Mouse (Mus musculus) myocyte (in vitro differentiated cells): ENCODE data around the gene Myo15b. TPM values are rescaled to one million over a fixed set of nuclear protein-coding genes. Genes with fewer than 3 reads are reported as not detected.

ENCODE experiments used
- H3K27me3 ChIP-seq: one replicate; pipeline ENCODE4 v1.6.1; 2011; ENCODE audit not compliant: control insufficient read depth, insufficient read depth, insufficient read length
- H3K36me3 ChIP-seq: one replicate; pipeline ENCODE4 v1.6.1; 2011; ENCODE audit not compliant: control insufficient read depth, insufficient read depth
- H3K4me2 ChIP-seq: one replicate; pipeline ENCODE4 v1.6.1; 2011; ENCODE audit warnings: low read depth, control low read depth
- H3K4me3 ChIP-seq: one replicate; pipeline ENCODE4 v1.5.1; 2011; ENCODE audit warnings: mild to moderate bottlenecking, control low read depth, moderate library complexity
- H3K79me2 ChIP-seq: one replicate; pipeline ENCODE4 v1.6.1; 2011; ENCODE audit not compliant: control insufficient read depth, insufficient read depth
- H3ac ChIP-seq: one replicate; pipeline ENCODE4 v1.6.1; 2011; ENCODE audit not compliant: control insufficient read depth, insufficient read length
- CEBPB ChIP-seq: IDR thresholded peaks from 2 replicates; pipeline ENCODE4 v1.6.1; 2011; ENCODE audit warnings: mild to moderate bottlenecking, moderate library complexity; ENCODE audit not compliant: poor library complexity, insufficient read depth, severe bottlenecking
- E2F4 ChIP-seq: IDR thresholded peaks from one replicate; pipeline ENCODE4 v1.6.1; 2011; ENCODE audit warnings: mild to moderate bottlenecking, control low read depth, moderate library complexity; ENCODE audit not compliant: insufficient read depth
- MAX ChIP-seq: IDR thresholded peaks from one replicate; pipeline ENCODE4 v1.6.1; 2011; ENCODE audit warnings: low read depth, mild to moderate bottlenecking, control low read depth
- MYOD1 ChIP-seq, 3 experiments: IDR thresholded peaks; one replicate each; pipeline ENCODE4 v1.6.1; 2011; ENCODE audit warnings: control low read depth in 2 of 3, low read depth in 2 of 3, mild to moderate bottlenecking in 2 of 3, moderate library complexity in 1 of 3; ENCODE audit not compliant: insufficient read length in 2 of 3, control insufficient read depth in 1 of 3
- MYOG ChIP-seq, 3 experiments: IDR thresholded peaks; one replicate each; pipeline ENCODE4 v1.6.1; 2011; ENCODE audit warnings: control low read depth in 2 of 3, low read depth in 2 of 3, mild to moderate bottlenecking in 2 of 3; ENCODE audit not compliant: insufficient read length in 2 of 3, control insufficient read depth in 1 of 3, insufficient read depth in 1 of 3
- POLR2A ChIP-seq: IDR thresholded peaks from one replicate; pipeline ENCODE4 v1.6.1; 2011; ENCODE audit warnings: low read depth, mild to moderate bottlenecking, control low read depth, moderate library complexity; ENCODE audit not compliant: insufficient read length
- POLR2AphosphoS2 ChIP-seq: IDR thresholded peaks from one replicate; pipeline ENCODE4 v1.6.1; 2011; ENCODE audit warnings: low read depth, control low read depth; ENCODE audit not compliant: insufficient read length
- REST ChIP-seq: IDR thresholded peaks from one replicate; pipeline ENCODE4 v1.6.1; 2011; ENCODE audit warnings: mild to moderate bottlenecking, control low read depth, moderate library complexity; ENCODE audit not compliant: insufficient read depth, insufficient read length
- SRF ChIP-seq: IDR thresholded peaks from one replicate; pipeline ENCODE4 v1.6.1; 2011; ENCODE audit warnings: low read depth; ENCODE audit not compliant: control insufficient read depth, insufficient read length
- TCF12 ChIP-seq: IDR thresholded peaks from one replicate; pipeline ENCODE4 v1.6.1; 2011; ENCODE audit warnings: mild to moderate bottlenecking, control low read depth; ENCODE audit not compliant: poor library complexity, insufficient read depth, severe bottlenecking
- TCF3 ChIP-seq: IDR thresholded peaks from one replicate; pipeline ENCODE4 v1.6.1; 2011; ENCODE audit warnings: low read depth, control low read depth; ENCODE audit not compliant: insufficient read length
- USF1 ChIP-seq: IDR thresholded peaks from one replicate; pipeline ENCODE4 v1.6.1; 2011; ENCODE audit warnings: low read depth, mild to moderate bottlenecking, control low read depth, moderate library complexity
- polyA plus RNA-seq: library from polyadenylated mRNA; unstranded; fragments of >200 nt; fragmentation: generic; extraction: Trizol; gene quantifications from one replicate; pipeline ENCODE4 v1.2.1, GENCODE M21; 2012; ENCODE audit warnings: missing spikeins

The Myo15b gene
- polyA plus RNA-seq, 1 experiment = 0.23 TPM

GRCm38 (mm10) chr11:115939690-115940329, 81.6 kb downstream of the Myo15b start:
- H3K4me2 ChIP-seq = no peak overlapping the region
- no peaks in the 10 kb centered on the region for H3K27me3 ChIP-seq
- no peak overlapping the region for H3K4me3 ChIP-seq
- no peak overlapping the region for H3ac ChIP-seq
- TF ChIP-seq POLR2AphosphoS2 = no peak
- TF ChIP-seq MYOD1 (IDR thresholded peaks at IDR 0.05; ENCODE audit: control insufficient read depth in 1 of 3, insufficient read length in 2 of 3, low read depth in 2 of 3) = no peak
- TF ChIP-seq TCF3 = no peak
- no peak for TF ChIP-seq MAX
- TF ChIP-seq SRF = no peak
- no peak for TF ChIP-seq E2F4
- TF ChIP-seq POLR2A = no peak
- no peak for TF ChIP-seq REST
- TF ChIP-seq USF1 = no peak
- no peak for TF ChIP-seq CEBPB
- no peak for TF ChIP-seq MYOG (IDR thresholded peaks at IDR 0.05; ENCODE audit: control insufficient read depth in 1 of 3, insufficient read depth in 1 of 3, insufficient read length in 2 of 3, low read depth in 2 of 3)
- no peak for TF ChIP-seq TCF12
- peaks cover 24% of the 10 kb centered on the region for H3K79me2 ChIP-seq
- peaks cover 36% of the 10 kb centered on the region for H3K36me3 ChIP-seq

DNA sequence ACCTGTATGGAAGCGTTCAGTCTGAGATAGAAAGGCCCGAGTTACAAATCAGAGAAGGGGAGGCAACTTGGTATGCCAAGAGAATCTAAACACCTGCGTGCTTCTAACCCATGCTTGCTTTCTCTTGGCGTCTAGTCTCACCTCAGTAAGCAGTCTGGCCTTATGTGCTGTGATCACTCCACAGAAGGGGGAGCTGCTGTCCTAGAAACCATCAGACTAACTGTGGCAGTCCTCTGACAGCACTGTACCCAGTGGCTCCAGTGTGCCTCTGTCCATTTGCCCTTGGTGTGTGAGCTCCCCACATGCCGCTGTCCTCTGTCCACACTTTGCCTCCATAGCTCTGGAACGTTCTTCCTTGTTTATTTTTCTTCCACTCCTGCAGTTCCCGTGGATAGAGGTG, 83.8 kb downstream of the Myo15b start:
- peaks cover 28% of the 10 kb centered on the region for H3K36me3 ChIP-seq
- no peak overlapping the region for H3K4me2 ChIP-seq
- peaks cover 3% of the 10 kb centered on the region for H3K79me2 ChIP-seq
- H3K27me3 ChIP-seq = no peaks in the 10 kb centered on the region
- H3ac ChIP-seq = no peak overlapping the region
- TF ChIP-seq MAX (no peak), E2F4 (no peak), TCF12 (no peak), POLR2A (no peak), USF1 (no peak), MYOG (IDR thresholded peaks at IDR 0.05; ENCODE audit: control insufficient read depth in 1 of 3, insufficient read depth in 1 of 3, insufficient read length in 2 of 3, low read depth in 2 of 3) (no peak), CEBPB (no peak), REST (no peak), TCF3 (no peak), MYOD1 (IDR thresholded peaks at IDR 0.05; ENCODE audit: control insufficient read depth in 1 of 3, insufficient read length in 2 of 3, low read depth in 2 of 3) (no peak), SRF (no peak), POLR2AphosphoS2 (no peak)
- H3K4me3 ChIP-seq = no peak overlapping the region

Other genes with a start within 250 kb of the Myo15b start
- 17.5 TPM for gene Mif4gd, start 245.4 kb upstream of the Myo15b start, polyA plus RNA-seq
- 13.9 TPM for gene Slc25a19, start 230.1 kb upstream of the Myo15b start, polyA plus RNA-seq
- gene Grb2, start 149.8 kb upstream of the Myo15b start, polyA plus RNA-seq = 71.2 TPM
- gene Tmem94, start 93.0 kb upstream of the Myo15b start, polyA plus RNA-seq = 19.6 TPM
- gene Caskin2, start 44.8 kb upstream of the Myo15b start, polyA plus RNA-seq = 8.0 TPM
- 15.6 TPM for gene Tsen54, start 43.7 kb upstream of the Myo15b start, polyA plus RNA-seq
- 0.43 TPM for gene Llgl2, start 34.4 kb upstream of the Myo15b start, polyA plus RNA-seq
- gene Smim5, start 41.6 kb downstream of the Myo15b start, polyA plus RNA-seq = 49.4 TPM
- gene Smim6, start 53.6 kb downstream of the Myo15b start, polyA plus RNA-seq = 7.8 TPM
- gene Sap30bp, start 74.9 kb downstream of the Myo15b start, polyA plus RNA-seq = 84.9 TPM
- gene Recql5, start 75.1 kb downstream of the Myo15b start, polyA plus RNA-seq = 13.1 TPM
- 1.2 TPM for gene Itgb4, start 116.3 kb downstream of the Myo15b start, polyA plus RNA-seq
- gene Galk1, start 154.3 kb downstream of the Myo15b start, polyA plus RNA-seq = 172 TPM
- gene H3f3b, start 169.6 kb downstream of the Myo15b start, polyA plus RNA-seq = 502 TPM
- 15.3 TPM for gene Unk, start 171.9 kb downstream of the Myo15b start, polyA plus RNA-seq
- 9.1 TPM for gene Unc13d, start 219.6 kb downstream of the Myo15b start, polyA plus RNA-seq
- 156 TPM for gene Wbp2, start 228.6 kb downstream of the Myo15b start, polyA plus RNA-seq